Mouse (Mus musculus): ENCODE data around the gene Rfc1.

GRCm38 (mm10) chr5:65374746-65375145, 39.3 kb upstream of the Rfc1 start:
- no peak for TF ChIP-seq CTCF (IDR thresholded peaks at IDR 0.05; ENCODE audit: extremely low read depth, insufficient read depth, insufficient read length, insufficient replicate concordance)
- no peak for TF ChIP-seq POLR2A (IDR thresholded peaks at IDR 0.05; ENCODE audit: low read depth, low read length)
